Mouse (Mus musculus) liver, postnatal 0 days (tissue): Measurements from ENCODE around the gene 4931422A03Rik.

ENCODE experiments used
- CTCF ChIP-seq: sonication (generic); IDR thresholded peaks from 2 replicates; pipeline ENCODE4 v1.5.1; 2016; ENCODE audit warnings: antibody characterized with exemption, low read depth
- EP300 ChIP-seq: IDR thresholded peaks from 2 replicates; pipeline ENCODE4 v1.6.1; 2016; ENCODE audit warnings: antibody characterized with exemption, low read depth, mild to moderate bottlenecking

DNA sequence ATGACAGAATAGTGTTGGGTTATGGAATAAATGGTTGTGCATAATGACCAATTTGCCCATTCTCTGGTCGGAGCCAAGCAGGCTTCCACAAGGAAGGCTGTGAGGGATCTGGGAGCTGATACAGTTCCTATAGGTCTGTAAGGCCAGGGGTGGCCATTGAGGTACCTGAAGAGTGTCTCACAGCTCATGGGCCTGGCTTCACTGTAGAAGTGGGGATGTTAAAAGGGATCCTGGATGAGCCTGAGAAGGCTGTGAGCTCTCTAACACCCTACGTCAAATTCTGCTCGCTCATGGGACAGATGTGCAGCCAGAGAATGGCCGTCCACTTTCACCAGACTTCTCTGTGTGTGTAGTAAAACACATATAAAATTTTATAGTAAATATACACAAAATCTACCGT lies 69.1 kb downstream of the 4931422A03Rik start:
- no peak for TF ChIP-seq EP300
- TF ChIP-seq CTCF: no peak
